Mouse (Mus musculus) cerebellum, adult 2 months (tissue): ENCODE measurements at regions not wholly inside any gene's neighbourhood (a gene's known extent, or its start where the extent isn't known, plus 50 kb on each side); places are given as distances from the start of the nearest gene placed in this dataset.

Experiments
- DNase-seq, 2 experiments: peaks; one replicate each; pipeline ENCODE4 v3.0.0; 2021
- H3K27ac ChIP-seq: fragments of 200-500 bp; 2 replicates; pipeline ENCODE4 v1.5.1; 2012; ENCODE audit warnings: low read length, control low read depth, inconsistent platforms; ENCODE audit not compliant: insufficient read depth
- H3K27me3 ChIP-seq: fragments of 200-500 bp; 2 replicates; pipeline ENCODE4 v1.6.1; 2012; ENCODE audit warnings: inconsistent platforms, mild to moderate bottlenecking, low read length, moderate library complexity; ENCODE audit not compliant: control insufficient read depth, insufficient read depth
- H3K4me1 ChIP-seq: fragments of 200-500 bp; 2 replicates; pipeline ENCODE4 v1.6.1; 2011; ENCODE audit warnings: low read length; ENCODE audit not compliant: control insufficient read depth, insufficient read depth
- H3K4me3 ChIP-seq: fragments of 200-500 bp; replicated peaks from 2 replicates; pipeline ENCODE3; 2011; ENCODE audit warnings: mild to moderate bottlenecking, low read depth, low read length, control low read depth; ENCODE audit not compliant: insufficient read depth
- CTCF ChIP-seq: fragments of 200-500 bp; IDR thresholded peaks from 2 replicates; pipeline ENCODE4 v1.5.1; 2011; ENCODE audit warnings: low read depth, mild to moderate bottlenecking, control low read depth, low read length, moderate library complexity, borderline replicate concordance; ENCODE audit not compliant: insufficient read depth
- POLR2A ChIP-seq: fragments of 200-500 bp; IDR thresholded peaks from 2 replicates; pipeline ENCODE4 v1.6.1; 2011; ENCODE audit warnings: low read length, control low read depth, borderline replicate concordance; ENCODE audit not compliant: insufficient read depth
- whole genome bisulfite sequencing: fragments of 180-500 bp; shearing (Covaris S2); methylation state at CpG from one replicate; pipeline ENCODE4 v1.1.7; 2018; 5-methylcytosine and 5-hydroxymethylcytosine counted together

- no peak overlapping the region for H3K4me3 ChIP-seq
- DNase-seq, result no peak
- no peak for TF ChIP-seq POLR2A
- no peak for TF ChIP-seq CTCF
- H3K27ac ChIP-seq, result no peak overlapping the region
- peaks cover 18% of the 10 kb centered on the region; the same call in 1 of the 2 replicates for H3K4me1 ChIP-seq
- no peaks in the 10 kb centered on the region for H3K27me3 ChIP-seq
- WGBS, result 87% methylated on average over 3 of the region's 3 CpGs
Measured at GRCm38 (mm10) chr3:20820047-20820446, 453.1 kb upstream of the Agtr1b start.

- peaks cover 18% of the 10 kb centered on the region; the same call in 1 of the 2 replicates for H3K4me1 ChIP-seq
- 90% methylated on average over 1 of the region's 1 CpGs for WGBS
- H3K4me3 ChIP-seq, result no peak overlapping the region
- no peaks in the 10 kb centered on the region for H3K27me3 ChIP-seq
- H3K27ac ChIP-seq, result no peak overlapping the region
- no peak for DNase-seq
- TF ChIP-seq CTCF, result no peak
- no peak for TF ChIP-seq POLR2A
Measured at GRCm38 (mm10) chr3:20819586-20819985, 452.6 kb upstream of the Agtr1b start.

GRCm38 (mm10) chr3:20816613-20817012, 449.6 kb upstream of the Agtr1b start:
- H3K4me3 ChIP-seq, result no peak overlapping the region
- peaks cover 10% of the 10 kb centered on the region; the same call in 1 of the 2 replicates for H3K4me1 ChIP-seq
- no peak for TF ChIP-seq CTCF
- TF ChIP-seq POLR2A, result no peak
- no peaks in the 10 kb centered on the region for H3K27me3 ChIP-seq
- 25% methylated on average over 1 of the region's 1 CpGs for WGBS
- DNase-seq, result no peak
- no peak overlapping the region for H3K27ac ChIP-seq

GRCm38 (mm10) chr3:20794256-20794655, 427.3 kb upstream of the Agtr1b start:
- no peaks in the 10 kb centered on the region for H3K27me3 ChIP-seq
- TF ChIP-seq CTCF (no peak), POLR2A (no peak)
- peak; percentile 42 to 82 for DNase-seq
- no peak overlapping the region for H3K4me3 ChIP-seq
- no peak overlapping the region for H3K27ac ChIP-seq
- 4% methylated on average over 1 of the region's 1 CpGs for WGBS
- no peaks in the 10 kb centered on the region; the same call in 1 of the 2 replicates for H3K4me1 ChIP-seq

- Histone ChIP-seq H3K27me3 (no peaks in the 10 kb centered on the region), H3K4me1 (no peaks in the 10 kb centered on the region; the same call in 1 of the 2 replicates), H3K27ac (no peak overlapping the region), H3K4me3 (no peak overlapping the region)
- TF ChIP-seq CTCF (no peak), POLR2A (no peak)
- no peak for DNase-seq
- WGBS, result 97% methylated on average over 1 of the region's 1 CpGs
Measured at GRCm38 (mm10) chr3:20792503-20792902, 425.5 kb upstream of the Agtr1b start.

GRCm38 (mm10) chr3:20777883-20778282, 410.9 kb upstream of the Agtr1b start:
- no peaks in the 10 kb centered on the region for H3K4me1 ChIP-seq
- no peak overlapping the region for H3K27ac ChIP-seq
- TF ChIP-seq POLR2A (no peak), CTCF (no peak)
- no peaks in the 10 kb centered on the region for H3K27me3 ChIP-seq
- H3K4me3 ChIP-seq, result no peak overlapping the region
- no peak for DNase-seq

GRCm38 (mm10) chr3:20776964-20777304, 410.0 kb upstream of the Agtr1b start:
- Histone ChIP-seq H3K4me3 (no peak overlapping the region), H3K27me3 (no peaks in the 10 kb centered on the region), H3K27ac (no peak overlapping the region), H3K4me1 (no peaks in the 10 kb centered on the region)
- no peak for DNase-seq
- TF ChIP-seq POLR2A (no peak), CTCF (no peak)
- 80% methylated on average over 2 of the region's 2 CpGs for WGBS

GRCm38 (mm10) chr3:20776128-20776963, 409.4 kb upstream of the Agtr1b start:
- no peak for DNase-seq
- Histone ChIP-seq H3K27ac (no peak overlapping the region), H3K4me3 (no peak overlapping the region), H3K27me3 (no peaks in the 10 kb centered on the region), H3K4me1 (no peaks in the 10 kb centered on the region)
- TF ChIP-seq POLR2A (no peak), CTCF (no peak)
- WGBS, result 43% methylated on average over 4 of the region's 4 CpGs
